Mouse (Mus musculus): ENCODE measurements around the gene Btbd9. TPM values are rescaled to one million over a fixed set of nuclear protein-coding genes. Genes with fewer than 3 reads are reported as not detected.

The Btbd9 gene
- polyA plus RNA-seq, 1 experiment, result 21.7 TPM

GRCm38 (mm10) chr17:30574783-30575075 lies 1.6 kb downstream of the Btbd9 start:
- TF ChIP-seq CTCF (IDR thresholded peaks at IDR 0.05; ENCODE audit: extremely low read depth, insufficient read depth, insufficient read length, insufficient replicate concordance) (no peak), POLR2A (IDR thresholded peaks at IDR 0.05; ENCODE audit: low read depth, low read length) (no peak)
- DNase-seq (ENCODE audit: low read depth in 1 of 2, low spot score in 2 of 2), result no peak
- H3K36me3 ChIP-seq (ENCODE audit: control insufficient read depth, insufficient read depth, low read length), result no peaks in the 10 kb centered on the region
- H3K27ac ChIP-seq (ENCODE audit: insufficient read depth, low read length), result no peak overlapping the region
- H3K27me3 ChIP-seq (ENCODE audit: control insufficient read depth, insufficient read depth, low read length), result no peaks in the 10 kb centered on the region
- no peak overlapping the region; the same call in 1 of the 2 replicates for H3K4me3 ChIP-seq (ENCODE audit: extremely low read depth, insufficient read depth, insufficient read length)
- H3K4me1 ChIP-seq (ENCODE audit: control insufficient read depth, insufficient read depth, insufficient read length), result peaks cover 5% of the 10 kb centered on the region; the same call in 1 of the 2 replicates
- WGBS, result 15% methylated on average over 8 of the region's 8 CpGs

GRCm38 (mm10) chr17:30573990-30574782 lies 2.1 kb downstream of the Btbd9 start:
- Histone ChIP-seq H3K36me3 (ENCODE audit: control insufficient read depth, insufficient read depth, low read length) (no peaks in the 10 kb centered on the region), H3K27ac (ENCODE audit: insufficient read depth, low read length) (no peak overlapping the region), H3K4me1 (ENCODE audit: control insufficient read depth, insufficient read depth, insufficient read length) (peaks cover 5% of the 10 kb centered on the region; the same call in 1 of the 2 replicates), H3K4me3 (ENCODE audit: extremely low read depth, insufficient read depth, insufficient read length) (no peak overlapping the region), H3K27me3 (ENCODE audit: control insufficient read depth, insufficient read depth, low read length) (no peaks in the 10 kb centered on the region)
- TF ChIP-seq CTCF (IDR thresholded peaks at IDR 0.05; ENCODE audit: extremely low read depth, insufficient read depth, insufficient read length, insufficient replicate concordance), result no peak
- no peak for TF ChIP-seq POLR2A (IDR thresholded peaks at IDR 0.05; ENCODE audit: low read depth, low read length)
- DNase-seq (ENCODE audit: low read depth in 1 of 2, low spot score in 2 of 2), result no peak
- 73% methylated on average over 8 of the region's 8 CpGs for WGBS

GRCm38 (mm10) chr17:30570971-30571370 lies 5.3 kb downstream of the Btbd9 start:
- no peaks in the 10 kb centered on the region for H3K4me1 ChIP-seq (ENCODE audit: control insufficient read depth, insufficient read depth, insufficient read length)
- WGBS, result 84% methylated on average over 3 of the region's 3 CpGs

GRCm38 (mm10) chr17:30570173-30570572 lies 6.1 kb downstream of the Btbd9 start:
- no peak overlapping the region for H3K4me3 ChIP-seq (ENCODE audit: extremely low read depth, insufficient read depth, insufficient read length)
- no peaks in the 10 kb centered on the region for H3K27me3 ChIP-seq (ENCODE audit: control insufficient read depth, insufficient read depth, low read length)
- H3K36me3 ChIP-seq (ENCODE audit: control insufficient read depth, insufficient read depth, low read length), result no peaks in the 10 kb centered on the region
- WGBS, result 75% methylated on average over 8 of the region's 8 CpGs
- no peaks in the 10 kb centered on the region for H3K4me1 ChIP-seq (ENCODE audit: control insufficient read depth, insufficient read depth, insufficient read length)
- TF ChIP-seq CTCF (IDR thresholded peaks at IDR 0.05; ENCODE audit: extremely low read depth, insufficient read depth, insufficient read length, insufficient replicate concordance) (no peak), POLR2A (IDR thresholded peaks at IDR 0.05; ENCODE audit: low read depth, low read length) (no peak)
- DNase-seq (ENCODE audit: low read depth in 1 of 2, low spot score in 2 of 2), result no peak
- no peak overlapping the region for H3K27ac ChIP-seq (ENCODE audit: insufficient read depth, low read length)

More at GRCm38 (mm10) chr17:30570971-30571370, 5.3 kb downstream of the Btbd9 start:
- H3K4me3 ChIP-seq (ENCODE audit: extremely low read depth, insufficient read depth, insufficient read length), result no peak overlapping the region
- DNase-seq (ENCODE audit: low read depth in 1 of 2, low spot score in 2 of 2), result no peak
- no peaks in the 10 kb centered on the region for H3K36me3 ChIP-seq (ENCODE audit: control insufficient read depth, insufficient read depth, low read length)
- no peak overlapping the region for H3K27ac ChIP-seq (ENCODE audit: insufficient read depth, low read length)
- H3K27me3 ChIP-seq (ENCODE audit: control insufficient read depth, insufficient read depth, low read length), result no peaks in the 10 kb centered on the region
- TF ChIP-seq POLR2A (IDR thresholded peaks at IDR 0.05; ENCODE audit: low read depth, low read length) (no peak), CTCF (IDR thresholded peaks at IDR 0.05; ENCODE audit: extremely low read depth, insufficient read depth, insufficient read length, insufficient replicate concordance) (no peak)

DNA sequence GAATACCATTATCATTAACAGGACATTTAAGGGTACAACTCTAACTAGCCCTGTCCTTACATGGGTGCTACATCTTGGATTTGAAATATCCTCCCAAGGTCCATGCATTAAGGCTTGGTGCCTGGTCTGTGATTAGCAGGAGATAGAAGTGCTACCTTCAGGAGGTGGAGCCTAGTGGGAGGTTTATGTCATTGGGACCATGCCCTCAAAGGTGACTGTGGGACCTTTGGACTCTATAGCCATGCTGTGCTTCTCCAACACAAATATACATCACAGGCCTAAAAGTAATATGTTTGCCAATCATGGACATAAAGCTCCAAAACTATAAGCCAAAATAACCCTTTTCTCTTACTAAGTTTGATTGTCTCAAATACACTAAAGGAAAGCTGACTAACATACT lies 7.8 kb downstream of the Btbd9 start:
- Histone ChIP-seq H3K4me1 (ENCODE audit: control insufficient read depth, insufficient read depth, insufficient read length) (no peaks in the 10 kb centered on the region), H3K27me3 (ENCODE audit: control insufficient read depth, insufficient read depth, low read length) (no peaks in the 10 kb centered on the region), H3K36me3 (ENCODE audit: control insufficient read depth, insufficient read depth, low read length) (no peaks in the 10 kb centered on the region), H3K4me3 (ENCODE audit: extremely low read depth, insufficient read depth, insufficient read length) (no peak overlapping the region), H3K27ac (ENCODE audit: insufficient read depth, low read length) (no peak overlapping the region)
- no peak for DNase-seq (ENCODE audit: low read depth in 1 of 2, low spot score in 2 of 2)
- TF ChIP-seq POLR2A (IDR thresholded peaks at IDR 0.05; ENCODE audit: low read depth, low read length) (no peak), CTCF (IDR thresholded peaks at IDR 0.05; ENCODE audit: extremely low read depth, insufficient read depth, insufficient read length, insufficient replicate concordance) (no peak)

DNA sequence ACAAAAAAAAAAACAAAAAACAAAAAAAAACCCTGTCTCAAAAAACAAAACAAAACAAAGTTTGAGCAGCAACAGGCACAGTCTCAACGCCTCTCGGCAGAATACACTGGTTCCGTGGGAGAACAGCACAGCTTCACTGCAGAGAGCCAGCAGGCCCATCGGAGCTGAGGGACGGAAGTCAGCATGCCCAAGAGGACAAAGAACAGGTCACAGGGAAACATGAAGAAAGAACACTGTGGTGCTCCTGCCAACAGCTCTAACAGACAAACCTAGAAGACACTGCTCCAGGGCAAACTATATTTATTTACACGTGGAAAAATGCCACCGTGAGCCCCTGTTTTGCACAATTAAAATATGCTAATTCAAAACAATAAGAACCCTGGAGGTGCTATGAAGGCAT lies 11.3 kb downstream of the Btbd9 start:
- Histone ChIP-seq H3K4me1 (ENCODE audit: control insufficient read depth, insufficient read depth, insufficient read length) (no peaks in the 10 kb centered on the region), H3K4me3 (ENCODE audit: extremely low read depth, insufficient read depth, insufficient read length) (no peak overlapping the region), H3K27ac (ENCODE audit: insufficient read depth, low read length) (no peak overlapping the region), H3K27me3 (ENCODE audit: control insufficient read depth, insufficient read depth, low read length) (no peaks in the 10 kb centered on the region), H3K36me3 (ENCODE audit: control insufficient read depth, insufficient read depth, low read length) (no peaks in the 10 kb centered on the region)
- 90% methylated on average over 7 of the region's 7 CpGs for WGBS
- no peak for DNase-seq (ENCODE audit: low read depth in 1 of 2, low spot score in 2 of 2)
- TF ChIP-seq POLR2A (IDR thresholded peaks at IDR 0.05; ENCODE audit: low read depth, low read length), result no peak
- TF ChIP-seq CTCF (IDR thresholded peaks at IDR 0.05; ENCODE audit: extremely low read depth, insufficient read depth, insufficient read length, insufficient replicate concordance), result no peak

DNA sequence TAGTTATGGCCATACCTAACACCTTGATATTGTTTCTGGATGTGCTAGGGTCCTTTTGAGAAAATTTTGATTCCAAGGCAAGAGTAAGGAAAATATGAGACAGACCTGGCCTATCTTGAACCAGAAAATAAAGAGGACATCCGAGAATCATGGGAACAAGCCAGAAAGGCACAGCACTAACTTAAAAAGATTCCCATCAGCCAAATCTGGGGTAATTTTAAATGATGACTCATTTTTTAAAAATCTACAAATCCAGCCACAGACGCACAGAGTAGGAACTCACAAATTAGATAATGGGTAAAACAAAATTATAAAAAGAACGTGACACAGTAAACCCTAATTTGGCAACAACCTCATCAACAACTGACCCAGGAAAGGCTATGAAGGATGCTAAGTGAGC lies 11.9 kb downstream of the Btbd9 start:
- Histone ChIP-seq H3K27me3 (ENCODE audit: control insufficient read depth, insufficient read depth, low read length) (no peaks in the 10 kb centered on the region), H3K36me3 (ENCODE audit: control insufficient read depth, insufficient read depth, low read length) (no peaks in the 10 kb centered on the region), H3K4me1 (ENCODE audit: control insufficient read depth, insufficient read depth, insufficient read length) (no peaks in the 10 kb centered on the region), H3K27ac (ENCODE audit: insufficient read depth, low read length) (no peak overlapping the region), H3K4me3 (ENCODE audit: extremely low read depth, insufficient read depth, insufficient read length) (no peak overlapping the region)
- no peak for TF ChIP-seq POLR2A (IDR thresholded peaks at IDR 0.05; ENCODE audit: low read depth, low read length)
- TF ChIP-seq CTCF (IDR thresholded peaks at IDR 0.05; ENCODE audit: extremely low read depth, insufficient read depth, insufficient read length, insufficient replicate concordance), result no peak
- 87% methylated on average over 3 of the region's 3 CpGs for WGBS
- DNase-seq (ENCODE audit: low read depth in 1 of 2, low spot score in 2 of 2), result no peak
